Mouse (Mus musculus) stomach, postnatal 0 days (tissue): ENCODE measurements around the gene Dlgap4.

ENCODE experiments used
- CTCF ChIP-seq: IDR thresholded peaks from 2 replicates; pipeline ENCODE4 v1.5.1; 2016; ENCODE audit warnings: antibody characterized with exemption, low read depth, mild to moderate bottlenecking, moderate library complexity
- EP300 ChIP-seq: optimal IDR thresholded peaks from 2 replicates; pipeline ENCODE3; 2016; ENCODE audit warnings: antibody characterized with exemption

DNA sequence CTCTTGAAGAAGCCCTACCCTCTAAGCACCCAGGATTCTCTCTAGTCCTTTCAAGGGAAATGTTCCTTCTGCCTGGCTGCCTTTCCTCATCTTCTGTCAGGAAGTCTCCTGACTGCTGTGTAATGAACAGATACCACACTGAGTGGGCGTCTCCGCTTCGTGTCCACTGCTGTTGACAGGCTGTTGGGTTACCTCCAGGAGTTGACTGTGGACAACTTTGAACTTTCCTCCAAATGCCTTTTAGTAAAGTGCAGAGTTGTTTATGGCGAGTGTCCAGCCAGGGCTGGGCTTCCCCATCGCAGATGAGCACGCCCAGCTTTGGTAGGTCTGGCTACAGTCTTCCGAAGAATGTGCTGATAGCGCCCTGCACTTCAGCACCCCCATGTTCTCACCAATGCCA lies 13.0 kb downstream of the Dlgap4 start:
- no peak for TF ChIP-seq CTCF
- TF ChIP-seq EP300 = no peak
